ENCODE assay signal across 15 mouse cellular contexts in genomic region chr2:71636590-71636989, GRCm38 (mm10).
DNase-seq lines count a peak whose midpoint lies in the region; ATAC-seq and TF ChIP-seq lines count a peak whose summit lies in the region.
"Had no signal": no experiment of that assay in that cellular context is flagged by ENCODE, and none has a peak within 500 bp of the region (broad histone marks: within the 10 kb centered on the region; RNA-seq: fewer than 3 reads in every experiment).

No protein-coding gene starts in this region.

- TF ChIP-seq CTCF in hindbrain, postnatal 0 days (IDR thresholded peaks at IDR 0.05; ENCODE audit: low read depth): no peak

- peaks cover 8% of the 10 kb centered on the region; the same call in 1 of the 2 replicates for H3K9me3 ChIP-seq in embryonic facial prominence, embryonic 14.5 days (ENCODE audit: control insufficient read depth, low read length)
- peaks cover 8% of the 10 kb centered on the region; the same call in 1 of the 2 replicates for H3K9me3 ChIP-seq in embryonic facial prominence, embryonic 10.5 days
- H3K9me3 ChIP-seq in forebrain, embryonic 11.5 days (ENCODE audit: control insufficient read depth, low read length): peaks cover 6% of the 10 kb centered on the region; the same call in 1 of the 2 replicates
- no peaks in the 10 kb centered on the region for H3K9me3 ChIP-seq in hindbrain, postnatal 0 days (ENCODE audit: low read length)
- 0 out of 2 replicates have a peak, but pooled peaks cover 4% of the 10 kb centered on the region for H3K9me3 ChIP-seq in neural tube, embryonic 14.5 days (ENCODE audit: control insufficient read depth, low read length)
- H3K9me3 ChIP-seq: embryonic facial prominence, embryonic 15.5 days; limb, embryonic 10.5 days had no signal

- H3K4me2 ChIP-seq in embryonic facial prominence, embryonic 14.5 days (ENCODE audit: low read depth, low read length): no peak overlapping the region
- no peak overlapping the region for H3K4me2 ChIP-seq in forebrain, embryonic 11.5 days (ENCODE audit: low read depth, low read length, severe bottlenecking)
- no peak overlapping the region for H3K4me2 ChIP-seq in hindbrain, postnatal 0 days (ENCODE audit: low read depth, low read length)
- no peak overlapping the region for H3K4me2 ChIP-seq in neural tube, embryonic 14.5 days (ENCODE audit: low read depth, low read length)
- H3K4me2 ChIP-seq: embryonic facial prominence, embryonic 15.5 days had no signal

- WGBS in embryonic facial prominence, embryonic 14.5 days: 68% methylated on average over 4 of the region's 4 CpGs
- WGBS in embryonic facial prominence, embryonic 10.5 days: 64% methylated on average over 4 of the region's 4 CpGs
- WGBS in forebrain, embryonic 11.5 days: 34% methylated on average over 4 of the region's 4 CpGs
- 28% methylated on average over 4 of the region's 4 CpGs for WGBS in hindbrain, postnatal 0 days
- WGBS in neural tube, embryonic 14.5 days: 39% methylated on average over 4 of the region's 4 CpGs

- H3K9ac ChIP-seq in embryonic facial prominence, embryonic 14.5 days (ENCODE audit: low read depth, low read length): no peak overlapping the region
- peak overlapping the region; percentile 27; the same call in 1 of the 2 replicates for H3K9ac ChIP-seq in forebrain, embryonic 11.5 days (ENCODE audit: low read length)
- H3K9ac ChIP-seq in hindbrain, postnatal 0 days (replicated peaks; ENCODE audit: low read length): no peak overlapping the region
- no peak overlapping the region for H3K9ac ChIP-seq in neural tube, embryonic 14.5 days (replicated peaks; ENCODE audit: low read depth, low read length)
- H3K9ac ChIP-seq: embryonic facial prominence, embryonic 15.5 days had no signal

- no peaks in the 10 kb centered on the region for H3K4me1 ChIP-seq in embryonic facial prominence, embryonic 14.5 days (ENCODE audit: control insufficient read depth, insufficient read depth, low read length)
- H3K4me1 ChIP-seq in embryonic facial prominence, embryonic 10.5 days: peaks cover 7% of the 10 kb centered on the region
- H3K4me1 ChIP-seq in forebrain, embryonic 11.5 days (replicated peaks; ENCODE audit: control insufficient read depth, insufficient read depth, low read length): no peaks in the 10 kb centered on the region; the same call in 1 of the 2 replicates
- no peaks in the 10 kb centered on the region for H3K4me1 ChIP-seq in hindbrain, postnatal 0 days (ENCODE audit: insufficient read depth, low read length)
- no peaks in the 10 kb centered on the region for H3K4me1 ChIP-seq in neural tube, embryonic 14.5 days (ENCODE audit: control insufficient read depth, insufficient read depth, low read length)
- H3K4me1 ChIP-seq: limb, embryonic 10.5 days had no signal

- no peaks in the 10 kb centered on the region for H3K27me3 ChIP-seq in embryonic facial prominence, embryonic 14.5 days (replicated peaks; ENCODE audit: control insufficient read depth, insufficient read depth, low read length)
- H3K27me3 ChIP-seq in embryonic facial prominence, embryonic 10.5 days (replicated peaks; ENCODE audit: low read depth, poor library complexity, severe bottlenecking): no peaks in the 10 kb centered on the region
- no peaks in the 10 kb centered on the region for H3K27me3 ChIP-seq in forebrain, embryonic 11.5 days (ENCODE audit: control insufficient read depth, insufficient read depth, low read length)
- no peaks in the 10 kb centered on the region for H3K27me3 ChIP-seq in hindbrain, postnatal 0 days (ENCODE audit: insufficient read depth, low read length)
- no peaks in the 10 kb centered on the region for H3K27me3 ChIP-seq in neural tube, embryonic 14.5 days (ENCODE audit: control insufficient read depth, insufficient read depth, low read length)
- H3K27me3 ChIP-seq: embryonic facial prominence, embryonic 15.5 days had no signal

- peak; percentile 48 for DNase-seq in embryonic facial prominence, embryonic 14.5 days (ENCODE audit: low spot score)
- DNase-seq in embryonic facial prominence, embryonic 10.5 days (ENCODE audit: low spot score): no peak
- peak; percentile 77 for DNase-seq in forebrain, embryonic 11.5 days (ENCODE audit: low spot score)
- peak; percentile 78 for DNase-seq in hindbrain, postnatal 0 days (ENCODE audit: low spot score)
- no peak for DNase-seq in cerebellum, adult 8-10 months
- DNase-seq in kidney, postnatal 4 days: no peak
- no peak for DNase-seq in testis, postnatal 10 days (ENCODE audit: low spot score)
- DNase-seq: cerebellum, adult 11-12 months; gastrocnemius, postnatal 14 days; heart, postnatal 10 days; kidney, postnatal 14 days; lung, adult 2 months had no signal

- no peak for ATAC-seq in embryonic facial prominence, embryonic 14.5 days (ENCODE audit: low read depth)
- ATAC-seq in forebrain, embryonic 11.5 days (replicated peaks; ENCODE audit: low FRiP score): peak; percentile 64; the same call in 1 of the 2 replicates
- ATAC-seq in hindbrain, postnatal 0 days: peak; percentile 91
- ATAC-seq in neural tube, embryonic 14.5 days (ENCODE audit: low read depth): peak; percentile 58; the same call in 1 of the 2 replicates

- no peak overlapping the region for H3K27ac ChIP-seq in embryonic facial prominence, embryonic 14.5 days (replicated peaks; ENCODE audit: low read depth, low read length)
- H3K27ac ChIP-seq in embryonic facial prominence, embryonic 10.5 days (replicated peaks): no peak overlapping the region
- H3K27ac ChIP-seq in forebrain, embryonic 11.5 days (ENCODE audit: low read depth, low read length): peak overlapping the region; percentile 8
- no peak overlapping the region for H3K27ac ChIP-seq in hindbrain, postnatal 0 days
- H3K27ac ChIP-seq in neural tube, embryonic 14.5 days (ENCODE audit: low read depth, low read length): peak overlapping the region; percentile 28; the same call in 1 of the 2 replicates
- H3K27ac ChIP-seq: embryonic facial prominence, embryonic 15.5 days; limb, embryonic 10.5 days had no signal

- no peak overlapping the region for H3K4me3 ChIP-seq in embryonic facial prominence, embryonic 14.5 days (ENCODE audit: low read depth, low read length)
- H3K4me3 ChIP-seq in embryonic facial prominence, embryonic 10.5 days: no peak overlapping the region
- H3K4me3 ChIP-seq in forebrain, embryonic 11.5 days (ENCODE audit: low read depth, low read length): no peak overlapping the region
- no peak overlapping the region for H3K4me3 ChIP-seq in hindbrain, postnatal 0 days (ENCODE audit: low read length)
- H3K4me3 ChIP-seq in neural tube, embryonic 14.5 days (ENCODE audit: low read depth, low read length): no peak overlapping the region
- H3K4me3 ChIP-seq: embryonic facial prominence, embryonic 15.5 days; limb, embryonic 10.5 days had no signal

- H3K36me3 ChIP-seq in embryonic facial prominence, embryonic 14.5 days (ENCODE audit: control insufficient read depth, insufficient read depth, low read length): no peaks in the 10 kb centered on the region
- 0 out of 2 replicates have a peak, but pooled peaks cover 6% of the 10 kb centered on the region for H3K36me3 ChIP-seq in embryonic facial prominence, embryonic 10.5 days (replicated peaks)
- H3K36me3 ChIP-seq in forebrain, embryonic 11.5 days (ENCODE audit: control insufficient read depth, insufficient read depth, low read length): no peaks in the 10 kb centered on the region; the same call in 1 of the 2 replicates
- H3K36me3 ChIP-seq in hindbrain, postnatal 0 days (ENCODE audit: insufficient read depth, low read length): no peaks in the 10 kb centered on the region
- H3K36me3 ChIP-seq in neural tube, embryonic 14.5 days (ENCODE audit: control insufficient read depth, insufficient read depth, low read length): no peaks in the 10 kb centered on the region
- H3K36me3 ChIP-seq: embryonic facial prominence, embryonic 15.5 days; limb, embryonic 10.5 days had no signal

Comparison
In these comparisons a context has a peak if more than half of its experiments do, and no peak if none do; other contexts are left out.
1. DNase-seq: peak in embryonic facial prominence, embryonic 14.5 days (single experiment), forebrain, embryonic 11.5 days (single experiment) and hindbrain, postnatal 0 days (single experiment); none in embryonic facial prominence, embryonic 10.5 days (single experiment), cerebellum, adult 8-10 months (single experiment), kidney, postnatal 4 days (0 of 2) and testis, postnatal 10 days (single experiment).
2. H3K27ac ChIP-seq: peak in forebrain, embryonic 11.5 days (single experiment) and neural tube, embryonic 14.5 days (single experiment); none in embryonic facial prominence, embryonic 14.5 days (single experiment), embryonic facial prominence, embryonic 10.5 days (single experiment) and hindbrain, postnatal 0 days (single experiment).